Mouse (Mus musculus): Measurements from ENCODE around the gene Fam216a. TPM values are rescaled to one million over a fixed set of nuclear protein-coding genes. Genes with fewer than 3 reads are reported as not detected.
"Not testable (repeated sequence)": the region's sequence is repeated elsewhere in the genome, so short reads cannot be mapped to it uniquely, and the experiment has no call there.

Gene Fam216a
- polyA plus RNA-seq (2015; fragmentation: Nextera tagmentation; extraction: Ambion mirVana), result 79.9 and 92.3 TPM in 2 replicates

DNA sequence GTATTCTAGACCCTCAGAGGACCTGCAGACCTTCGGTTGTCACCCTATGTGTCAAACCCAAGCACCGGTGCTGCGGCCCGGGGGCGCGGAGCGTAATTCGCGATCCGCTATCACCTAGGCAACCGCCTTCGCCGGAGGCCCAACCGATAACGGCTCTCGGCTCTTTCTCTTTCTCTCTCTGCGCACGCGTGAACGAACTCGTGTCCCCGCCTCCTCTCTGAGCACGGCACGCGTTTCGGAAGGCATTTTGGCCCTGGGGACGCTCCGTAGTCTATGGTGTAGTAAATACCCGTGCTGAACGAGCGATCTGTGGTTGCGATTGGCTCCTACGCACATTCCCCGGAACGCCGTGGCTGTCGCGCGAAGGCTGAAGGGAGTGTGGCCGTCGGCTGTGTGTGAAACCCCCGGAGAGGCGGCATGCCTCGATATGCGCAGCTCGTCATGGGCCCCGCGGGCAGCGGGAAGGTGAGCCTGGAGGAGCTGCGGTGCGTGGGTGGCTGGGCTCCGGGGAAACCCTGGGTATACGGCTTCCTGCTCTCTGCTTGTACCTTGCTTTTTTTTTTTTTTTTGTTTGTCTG is at the start of gene Fam216a:
Gene Fam216a, minus strand, starts transcription at position 173 of the 578 bp plus-strand sequence.
- 0% methylated on average over 53 of the region's 53 CpGs for whole genome bisulfite sequencing
- ATAC-seq (ENCODE audit: insufficient number of reproducible peaks, low FRiP score, low TSS enrichment, low read depth), result peak; percentile 93

DNA sequence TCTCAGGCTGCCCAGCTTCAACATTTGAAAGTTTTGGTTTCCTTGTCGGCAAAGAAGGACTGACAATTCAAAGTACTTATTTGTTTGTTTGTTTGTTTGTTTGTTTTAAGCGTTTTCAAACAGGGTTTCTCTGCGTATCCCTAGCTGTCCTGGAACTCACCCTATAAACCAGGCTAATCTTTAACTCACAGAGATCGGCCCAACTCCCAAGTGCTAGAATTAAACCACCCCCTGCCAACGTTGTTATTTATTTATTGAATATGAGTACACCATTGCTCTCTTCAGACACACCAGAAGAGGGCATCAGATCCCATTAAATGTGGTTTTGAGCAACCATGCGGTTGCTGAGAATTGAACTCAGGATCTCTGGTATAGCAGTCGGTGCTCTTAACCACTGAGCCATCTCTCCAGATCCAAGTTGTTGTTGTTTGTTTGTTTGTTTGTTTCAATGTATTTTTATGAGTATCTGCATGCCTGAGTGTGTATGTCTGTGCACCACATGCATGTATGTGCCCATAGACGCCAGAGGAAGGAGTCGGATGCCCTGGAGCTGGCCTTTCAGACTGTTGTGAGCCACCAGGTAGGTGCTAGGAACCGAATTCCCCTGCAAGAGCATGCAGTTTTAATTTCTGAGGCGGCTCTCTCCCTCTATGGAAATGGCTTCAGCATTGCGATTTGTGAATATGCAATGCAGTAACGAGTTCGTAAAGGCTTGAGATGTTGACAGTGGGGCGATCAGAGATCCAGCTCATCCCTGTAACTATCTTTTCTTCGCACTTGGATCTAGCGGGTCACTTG is 49.3 kb upstream of the Fam216a start, which contains the start of gene Anapc7:
Gene Anapc7, plus strand, starts transcription at position 423 of the 798 bp plus-strand sequence.
- Histone ChIP-seq H3K9me3 (replicated peaks) (no peaks in the 10 kb centered on the region), H3K36me3 (0 out of 2 replicates have a peak, but pooled peaks cover 6% of the 10 kb centered on the region), H3K4me3 (replicated peaks) (peak within 1 kb of the TSS; percentile 96), H3K27me3 (no peaks in the 10 kb centered on the region), H3K4me2 (replicated peaks) (peak within 1 kb of the TSS; percentile 83), H3K4me1 (peaks cover 22% of the 10 kb centered on the region), H3K27ac (replicated peaks) (peak within 1 kb of the TSS; percentile 92), H3K9ac (peak within 1 kb of the TSS; percentile 91)
- 21% methylated on average over 17 of the region's 17 CpGs for WGBS
- peak; percentile 39 for ATAC-seq (ENCODE audit: insufficient number of reproducible peaks, low FRiP score, low TSS enrichment, low read depth)

More for the DNA sequence above, at the start of gene Fam216a:
- peaks cover 12% of the 10 kb centered on the region for H3K4me1 ChIP-seq
- H3K27me3 ChIP-seq, result no peaks in the 10 kb centered on the region
- H3K9ac ChIP-seq, result peak within 1 kb of the TSS; percentile 74
- peak within 1 kb of the TSS; percentile 69 for H3K4me2 ChIP-seq (replicated peaks)
- no peaks in the 10 kb centered on the region for H3K9me3 ChIP-seq (replicated peaks)
- peak within 1 kb of the TSS; percentile 69 for H3K4me3 ChIP-seq (replicated peaks)
- peak within 1 kb of the TSS; percentile 94 for H3K27ac ChIP-seq (replicated peaks)
- H3K36me3 ChIP-seq, result peaks cover 38% of the 10 kb centered on the region

DNA sequence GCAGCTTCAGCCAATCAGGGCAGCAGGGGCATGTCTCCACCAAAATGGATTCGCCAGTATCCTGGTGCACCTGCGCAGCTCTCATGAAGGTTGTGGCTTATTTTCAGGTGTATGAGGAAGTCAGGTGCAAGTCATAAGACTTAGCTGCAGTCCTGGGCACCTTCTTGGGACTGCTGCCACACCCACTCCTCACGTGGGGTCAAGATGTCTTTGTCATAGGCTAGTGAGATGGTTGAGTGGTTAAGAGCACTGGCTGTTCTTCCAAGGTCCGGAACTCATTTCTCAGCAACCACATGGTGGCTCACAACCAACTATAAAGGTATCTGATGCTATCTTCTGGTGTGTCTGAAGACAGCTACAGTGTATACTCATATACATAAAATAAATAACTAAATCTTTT is 48.5 kb upstream of the Fam216a start:
- not testable (repeated sequence) for H3K4me2 ChIP-seq (replicated peaks); H3K9me3 ChIP-seq (replicated peaks); ATAC-seq (ENCODE audit: insufficient number of reproducible peaks, low FRiP score, low TSS enrichment, low read depth); H3K36me3 ChIP-seq; H3K9ac ChIP-seq; H3K27me3 ChIP-seq; H3K27ac ChIP-seq (replicated peaks); H3K4me3 ChIP-seq (replicated peaks)
- H3K4me1 ChIP-seq, result peaks cover 22% of the 10 kb centered on the region
- 71% methylated on average over 4 of the region's 4 CpGs for WGBS

GRCm38 (mm10) chr5:122415465-122415864 is 43.3 kb upstream of the Fam216a start:
- ATAC-seq (ENCODE audit: insufficient number of reproducible peaks, low FRiP score, low TSS enrichment, low read depth), result peak; percentile 65; the same call in 1 of the 2 replicates
- no peak overlapping the region for H3K9ac ChIP-seq
- H3K27ac ChIP-seq (replicated peaks), result no peak overlapping the region
- H3K4me3 ChIP-seq (replicated peaks), result no peak overlapping the region
- no peaks in the 10 kb centered on the region for H3K27me3 ChIP-seq
- 81% methylated on average over 12 of the region's 12 CpGs for WGBS
- peaks cover 2% of the 10 kb centered on the region; the same call in 1 of the 2 replicates for H3K4me1 ChIP-seq
- no peaks in the 10 kb centered on the region for H3K9me3 ChIP-seq (replicated peaks)
- no peak overlapping the region for H3K4me2 ChIP-seq (replicated peaks)
- peaks cover 4% of the 10 kb centered on the region; the same call in 1 of the 2 replicates for H3K36me3 ChIP-seq

DNA sequence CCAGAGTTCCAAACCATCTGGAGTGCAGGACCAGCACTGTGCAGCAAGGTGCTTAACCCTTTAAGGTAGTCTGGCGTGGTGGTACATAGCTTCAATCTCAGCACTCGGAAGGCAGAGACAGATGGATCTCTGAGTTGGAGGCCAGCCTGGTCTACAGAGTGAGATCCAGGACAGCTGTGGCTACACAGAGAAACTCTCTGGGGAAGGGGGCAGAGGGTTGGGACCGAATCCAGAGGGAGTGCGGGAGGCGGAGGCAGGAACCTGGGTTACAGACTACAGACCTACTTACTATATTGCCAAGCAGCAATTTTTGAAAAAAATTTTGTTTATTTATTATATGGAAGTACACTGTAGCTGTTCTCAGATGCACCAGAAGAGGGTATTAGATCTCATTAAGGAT is 42.2 kb upstream of the Fam216a start:
- WGBS, result 90% methylated on average over 5 of the region's 5 CpGs
- H3K4me3 ChIP-seq (replicated peaks), result no peak overlapping the region

GRCm38 (mm10) chr5:122412826-122413225 is 40.7 kb upstream of the Fam216a start:
- 45% methylated on average over 6 of the region's 6 CpGs for WGBS
- H3K9me3 ChIP-seq (replicated peaks), result no peaks in the 10 kb centered on the region
- no peaks in the 10 kb centered on the region for H3K27me3 ChIP-seq
- H3K9ac ChIP-seq, result no peak overlapping the region
- H3K36me3 ChIP-seq, result peaks cover 13% of the 10 kb centered on the region; the same call in 1 of the 2 replicates
- no peak overlapping the region for H3K4me3 ChIP-seq (replicated peaks)
- ATAC-seq (ENCODE audit: insufficient number of reproducible peaks, low FRiP score, low TSS enrichment, low read depth), result no peak
- H3K4me1 ChIP-seq, result peaks cover 2% of the 10 kb centered on the region; the same call in 1 of the 2 replicates
- 0 out of 2 replicates have a peak overlapping the region, but pooled peaks have one; percentile 29 for H3K27ac ChIP-seq (replicated peaks)
- no peak overlapping the region for H3K4me2 ChIP-seq (replicated peaks)

More for the DNA sequence above, 42.2 kb upstream of the Fam216a start:
- Histone ChIP-seq H3K9ac (no peak overlapping the region), H3K4me1 (peaks cover 2% of the 10 kb centered on the region; the same call in 1 of the 2 replicates), H3K4me2 (replicated peaks) (no peak overlapping the region), H3K27me3 (no peaks in the 10 kb centered on the region), H3K36me3 (peaks cover 13% of the 10 kb centered on the region; the same call in 1 of the 2 replicates), H3K27ac (replicated peaks) (no peak overlapping the region), H3K9me3 (replicated peaks) (no peaks in the 10 kb centered on the region)
- no peak for ATAC-seq (ENCODE audit: insufficient number of reproducible peaks, low FRiP score, low TSS enrichment, low read depth)

GRCm38 (mm10) chr5:122411892-122412291 is 39.7 kb upstream of the Fam216a start:
- H3K36me3 ChIP-seq, result peaks cover 20% of the 10 kb centered on the region
- no peak overlapping the region for H3K4me3 ChIP-seq (replicated peaks)
- WGBS, result 68% methylated on average over 5 of the region's 5 CpGs
- H3K4me2 ChIP-seq (replicated peaks), result no peak overlapping the region
- no peak overlapping the region for H3K9ac ChIP-seq
- H3K27me3 ChIP-seq, result no peaks in the 10 kb centered on the region
- H3K27ac ChIP-seq (replicated peaks), result no peak overlapping the region
- no peak for ATAC-seq (ENCODE audit: insufficient number of reproducible peaks, low FRiP score, low TSS enrichment, low read depth)
- no peaks in the 10 kb centered on the region for H3K9me3 ChIP-seq (replicated peaks)
- H3K4me1 ChIP-seq, result peaks cover 2% of the 10 kb centered on the region; the same call in 1 of the 2 replicates

- peaks cover 2% of the 10 kb centered on the region; the same call in 1 of the 2 replicates for H3K4me1 ChIP-seq
- H3K27me3 ChIP-seq, result no peaks in the 10 kb centered on the region
- H3K36me3 ChIP-seq, result peaks cover 39% of the 10 kb centered on the region
- no peaks in the 10 kb centered on the region for H3K9me3 ChIP-seq (replicated peaks)
- H3K4me2 ChIP-seq (replicated peaks), result no peak overlapping the region
- no peak for ATAC-seq (ENCODE audit: insufficient number of reproducible peaks, low FRiP score, low TSS enrichment, low read depth)
- no peak overlapping the region for H3K4me3 ChIP-seq (replicated peaks)
- H3K9ac ChIP-seq, result no peak overlapping the region
- no peak overlapping the region for H3K27ac ChIP-seq (replicated peaks)
- WGBS, result 86% methylated on average over 19 of the region's 19 CpGs
These were observed 37.8 kb upstream of the Fam216a start for GRCm38 (mm10) chr5:122409692-122410645.

GRCm38 (mm10) chr5:122405537-122405936 is 33.4 kb upstream of the Fam216a start:
- no peak overlapping the region for H3K4me3 ChIP-seq (replicated peaks)
- 92% methylated on average over 10 of the region's 10 CpGs for WGBS
- no peak for ATAC-seq (ENCODE audit: insufficient number of reproducible peaks, low FRiP score, low TSS enrichment, low read depth)

GRCm38 (mm10) chr5:122403362-122403761 is 31.2 kb upstream of the Fam216a start:
- Histone ChIP-seq H3K36me3 (peaks cover 79% of the 10 kb centered on the region), H3K27me3 (no peaks in the 10 kb centered on the region), H3K4me1 (no peaks in the 10 kb centered on the region), H3K4me3 (replicated peaks) (no peak overlapping the region), H3K9ac (no peak overlapping the region), H3K4me2 (replicated peaks) (no peak overlapping the region), H3K27ac (replicated peaks) (no peak overlapping the region), H3K9me3 (replicated peaks) (no peaks in the 10 kb centered on the region)
- 89% methylated on average over 12 of the region's 12 CpGs for WGBS
- no peak for ATAC-seq (ENCODE audit: insufficient number of reproducible peaks, low FRiP score, low TSS enrichment, low read depth)

More at GRCm38 (mm10) chr5:122405537-122405936, 33.4 kb upstream of the Fam216a start:
- Histone ChIP-seq H3K27ac (replicated peaks) (no peak overlapping the region), H3K27me3 (no peaks in the 10 kb centered on the region), H3K36me3 (peaks cover 78% of the 10 kb centered on the region), H3K9me3 (replicated peaks) (no peaks in the 10 kb centered on the region), H3K4me1 (no peaks in the 10 kb centered on the region), H3K4me2 (replicated peaks) (no peak overlapping the region), H3K9ac (no peak overlapping the region)
